Mouse (Mus musculus) duodenum, adult 2 months (tissue): Measurements from ENCODE around the gene Apool. TPM values are rescaled to one million over a fixed set of nuclear protein-coding genes. Genes with fewer than 3 reads are reported as not detected.

Source experiments
- polyA plus RNA-seq: library from polyadenylated mRNA; depleted of rRNA; stranded (reverse); fragments of >200 nt; gene quantifications from 2 replicates; pipeline ENCODE4 v1.2.3, GENCODE M21; 2012; ENCODE audit warnings: low replicate concordance; rRNA removed

Apool gene
- polyA plus RNA-seq: 0.76 and 0.92 TPM in 2 replicates

DNA sequence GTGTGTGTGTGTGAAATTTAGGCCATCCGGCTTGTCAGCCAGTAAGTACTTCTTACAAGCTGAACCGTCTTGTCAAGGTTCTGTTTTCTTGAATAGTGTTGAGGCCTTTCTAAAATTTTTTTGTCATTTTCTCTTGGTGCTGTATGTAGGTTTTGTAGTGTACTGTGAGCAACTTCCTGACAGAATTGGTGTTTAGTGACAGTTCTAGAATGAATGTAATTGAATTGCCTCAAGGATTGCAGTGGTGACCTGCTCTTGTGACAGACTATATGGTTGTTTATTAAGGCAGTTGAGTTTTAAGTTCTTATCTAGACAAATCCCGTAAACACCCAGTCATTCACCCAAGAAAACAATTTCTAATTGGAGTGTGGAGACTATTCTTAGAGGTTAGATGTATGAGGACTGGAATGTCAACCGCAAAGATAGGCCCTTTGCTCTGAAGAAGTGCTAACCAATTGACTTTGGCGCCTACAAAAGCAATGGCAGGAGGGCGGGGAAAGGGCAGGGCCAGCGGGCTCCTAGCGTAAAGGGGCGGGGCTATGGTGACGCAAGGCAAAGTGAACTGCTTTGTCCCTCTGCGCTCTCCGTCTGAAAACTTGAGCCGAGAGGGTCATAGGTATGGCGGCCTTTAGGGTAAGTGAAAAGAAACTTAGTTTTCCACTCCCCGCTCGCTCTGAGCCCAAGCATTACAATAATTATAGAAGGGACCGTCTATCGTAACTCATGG is at the start of gene Apool:
TSS of gene Apool (plus strand) at position 531 of the 727 bp plus-strand sequence.

DNA sequence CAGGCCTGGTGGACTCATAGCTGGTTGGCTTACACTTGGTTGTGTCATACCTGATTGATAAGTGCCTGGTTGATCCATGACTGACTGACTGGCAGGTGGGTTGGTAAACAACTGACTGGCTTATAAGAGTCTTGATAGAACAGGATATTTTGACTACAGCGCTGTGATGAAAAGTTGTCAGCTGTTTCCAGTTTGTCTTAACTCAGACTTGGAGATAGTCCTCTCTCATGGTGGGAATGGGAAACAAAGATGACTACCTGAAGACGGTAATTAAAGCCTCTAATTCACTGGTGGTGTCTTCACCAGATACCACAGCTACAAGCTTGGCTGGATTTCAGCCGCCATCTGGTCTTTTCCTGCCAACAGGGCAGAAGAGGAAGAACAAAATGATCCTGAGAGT is 95.5 kb downstream of the Apool start, which contains the start of gene Satl1:
TSS of gene Satl1 (minus strand) at position 101 of the 400 bp plus-strand sequence.

Other genes starting within 250 kb of the Apool start
- not detected in 2 replicates for gene 4933403O08Rik, start 72.3 kb upstream of the Apool start, polyA plus RNA-seq
- gene Satl1, start 95.4 kb downstream of the Apool start, polyA plus RNA-seq: not detected in 2 replicates
- 4.5 and 10.5 TPM in 2 replicates for gene 2010106E10Rik, start 183.9 kb downstream of the Apool start, polyA plus RNA-seq